Mouse (Mus musculus): ENCODE results near the gene Asxl1. TPM values are rescaled to one million over a fixed set of nuclear protein-coding genes. Genes with fewer than 3 reads are reported as not detected.

Asxl1 gene
- polyA plus RNA-seq, 1 experiment from 2014 or later, result 12.2 TPM

- Histone ChIP-seq H3K9ac (no peak overlapping the region), H3K9me3 (replicated peaks) (no peaks in the 10 kb centered on the region), H3K36me3 (peaks cover 76% of the 10 kb centered on the region), H3K4me2 (no peak overlapping the region), H3K27me3 (no peaks in the 10 kb centered on the region), H3K4me3 (replicated peaks) (no peak overlapping the region), H3K4me1 (peaks cover 37% of the 10 kb centered on the region), H3K27ac (no peak overlapping the region)
- no peak for ATAC-seq (replicated peaks; ENCODE audit: low FRiP score)
Measured at GRCm38 (mm10) chr2:153421233-153421632, 75.6 kb downstream of the Asxl1 start.

GRCm38 (mm10) chr2:153422051-153422450 lies 76.4 kb downstream of the Asxl1 start:
- no peak overlapping the region for H3K9ac ChIP-seq
- H3K4me2 ChIP-seq, result no peak overlapping the region
- no peaks in the 10 kb centered on the region for H3K27me3 ChIP-seq
- H3K9me3 ChIP-seq (replicated peaks), result no peaks in the 10 kb centered on the region
- H3K4me3 ChIP-seq (replicated peaks), result no peak overlapping the region
- 44% methylated on average over 5 of the region's 5 CpGs for WGBS
- peaks cover 68% of the 10 kb centered on the region for H3K36me3 ChIP-seq
- peaks cover 42% of the 10 kb centered on the region for H3K4me1 ChIP-seq
- peak; percentile 73 for ATAC-seq (replicated peaks; ENCODE audit: low FRiP score)
- no peak overlapping the region for H3K27ac ChIP-seq

GRCm38 (mm10) chr2:153423113-153423512 lies 77.5 kb downstream of the Asxl1 start:
- H3K36me3 ChIP-seq, result peaks cover 65% of the 10 kb centered on the region
- WGBS, result 89% methylated on average over 3 of the region's 3 CpGs

GRCm38 (mm10) chr2:153424557-153424956 lies 78.9 kb downstream of the Asxl1 start:
- Histone ChIP-seq H3K27me3 (no peaks in the 10 kb centered on the region), H3K27ac (peak overlapping the region; percentile 73; the same call in 1 of the 2 replicates), H3K9me3 (replicated peaks) (no peaks in the 10 kb centered on the region), H3K4me2 (no peak overlapping the region), H3K4me3 (replicated peaks) (no peak overlapping the region), H3K9ac (no peak overlapping the region), H3K4me1 (peaks cover 54% of the 10 kb centered on the region), H3K36me3 (peaks cover 64% of the 10 kb centered on the region)
- WGBS, result 70% methylated on average over 8 of the region's 8 CpGs
- ATAC-seq (replicated peaks; ENCODE audit: low FRiP score), result no peak

More at GRCm38 (mm10) chr2:153423113-153423512, 77.5 kb downstream of the Asxl1 start:
- Histone ChIP-seq H3K9me3 (replicated peaks) (no peaks in the 10 kb centered on the region), H3K4me1 (peaks cover 43% of the 10 kb centered on the region), H3K27me3 (no peaks in the 10 kb centered on the region), H3K4me2 (no peak overlapping the region), H3K9ac (no peak overlapping the region), H3K27ac (0 out of 2 replicates have a peak overlapping the region, but pooled peaks have one; percentile 11), H3K4me3 (replicated peaks) (no peak overlapping the region)
- no peak for ATAC-seq (replicated peaks; ENCODE audit: low FRiP score)

GRCm38 (mm10) chr2:153425124-153425844 lies 79.7 kb downstream of the Asxl1 start:
- no peak for ATAC-seq (replicated peaks; ENCODE audit: low FRiP score)
- 68% methylated on average over 4 of the region's 4 CpGs for WGBS

GRCm38 (mm10) chr2:153425998-153426670 lies 80.5 kb downstream of the Asxl1 start:
- Histone ChIP-seq H3K27ac (peak overlapping the region; percentile 73), H3K27me3 (no peaks in the 10 kb centered on the region), H3K9me3 (replicated peaks) (no peaks in the 10 kb centered on the region), H3K36me3 (peaks cover 66% of the 10 kb centered on the region), H3K4me1 (peaks cover 57% of the 10 kb centered on the region), H3K4me2 (no peak overlapping the region), H3K9ac (no peak overlapping the region), H3K4me3 (replicated peaks) (no peak overlapping the region)
- ATAC-seq (replicated peaks; ENCODE audit: low FRiP score), result no peak
- 68% methylated on average over 9 of the region's 9 CpGs for WGBS

More at GRCm38 (mm10) chr2:153425124-153425844, 79.7 kb downstream of the Asxl1 start:
- Histone ChIP-seq H3K4me2 (no peak overlapping the region), H3K9ac (no peak overlapping the region), H3K27me3 (no peaks in the 10 kb centered on the region), H3K36me3 (peaks cover 63% of the 10 kb centered on the region), H3K27ac (peak overlapping the region; percentile 73), H3K4me3 (replicated peaks) (no peak overlapping the region), H3K9me3 (replicated peaks) (no peaks in the 10 kb centered on the region), H3K4me1 (peaks cover 54% of the 10 kb centered on the region)

- Histone ChIP-seq H3K4me3 (replicated peaks) (no peak overlapping the region), H3K4me1 (peaks cover 63% of the 10 kb centered on the region), H3K9ac (no peak overlapping the region), H3K9me3 (replicated peaks) (no peaks in the 10 kb centered on the region), H3K27ac (peak overlapping the region; percentile 39; the same call in 1 of the 2 replicates), H3K4me2 (no peak overlapping the region), H3K36me3 (peaks cover 73% of the 10 kb centered on the region), H3K27me3 (no peaks in the 10 kb centered on the region)
- 10% methylated on average over 2 of the region's 2 CpGs for WGBS
- ATAC-seq (replicated peaks; ENCODE audit: low FRiP score), result no peak
Measured at GRCm38 (mm10) chr2:153426931-153427330, 81.3 kb downstream of the Asxl1 start.

GRCm38 (mm10) chr2:153428485-153428884 lies 82.9 kb downstream of the Asxl1 start:
- H3K4me2 ChIP-seq, result no peak overlapping the region
- peaks cover 63% of the 10 kb centered on the region for H3K4me1 ChIP-seq
- no peak for ATAC-seq (replicated peaks; ENCODE audit: low FRiP score)
- H3K36me3 ChIP-seq, result peaks cover 66% of the 10 kb centered on the region
- H3K27me3 ChIP-seq, result no peaks in the 10 kb centered on the region
- H3K27ac ChIP-seq, result no peak overlapping the region
- no peak overlapping the region for H3K4me3 ChIP-seq (replicated peaks)
- H3K9me3 ChIP-seq (replicated peaks), result no peaks in the 10 kb centered on the region
- no peak overlapping the region for H3K9ac ChIP-seq
- 57% methylated on average over 2 of the region's 2 CpGs for WGBS

GRCm38 (mm10) chr2:153430571-153430970 lies 84.9 kb downstream of the Asxl1 start:
- peak overlapping the region; percentile 80; the same call in 1 of the 2 replicates for H3K27ac ChIP-seq
- H3K4me1 ChIP-seq, result peaks cover 70% of the 10 kb centered on the region
- WGBS, result 90% methylated on average over 1 of the region's 1 CpGs
- no peak overlapping the region for H3K4me2 ChIP-seq
- peaks cover 50% of the 10 kb centered on the region for H3K36me3 ChIP-seq
- no peaks in the 10 kb centered on the region for H3K27me3 ChIP-seq
- H3K4me3 ChIP-seq (replicated peaks), result no peak overlapping the region
- no peaks in the 10 kb centered on the region for H3K9me3 ChIP-seq (replicated peaks)
- ATAC-seq (replicated peaks; ENCODE audit: low FRiP score), result no peak
- H3K9ac ChIP-seq, result no peak overlapping the region

- peak; percentile 43 for ATAC-seq (replicated peaks; ENCODE audit: low FRiP score)
Measured at GRCm38 (mm10) chr2:153432492-153432891, 86.9 kb downstream of the Asxl1 start.

GRCm38 (mm10) chr2:153433859-153434258 lies 88.2 kb downstream of the Asxl1 start:
- peaks cover 33% of the 10 kb centered on the region for H3K36me3 ChIP-seq
- 39% methylated on average over 3 of the region's 3 CpGs for WGBS
- H3K27me3 ChIP-seq, result no peaks in the 10 kb centered on the region
- H3K4me1 ChIP-seq, result peaks cover 84% of the 10 kb centered on the region
- H3K4me3 ChIP-seq (replicated peaks), result no peak overlapping the region
- H3K9ac ChIP-seq, result no peak overlapping the region
- H3K27ac ChIP-seq, result peak overlapping the region; percentile 80
- H3K4me2 ChIP-seq, result no peak overlapping the region
- no peak for ATAC-seq (replicated peaks; ENCODE audit: low FRiP score)
- no peaks in the 10 kb centered on the region for H3K9me3 ChIP-seq (replicated peaks)

More at GRCm38 (mm10) chr2:153432492-153432891, 86.9 kb downstream of the Asxl1 start:
- Histone ChIP-seq H3K27ac (peak overlapping the region; percentile 80), H3K4me3 (replicated peaks) (no peak overlapping the region), H3K9ac (no peak overlapping the region), H3K36me3 (peaks cover 46% of the 10 kb centered on the region), H3K27me3 (no peaks in the 10 kb centered on the region), H3K4me1 (peaks cover 78% of the 10 kb centered on the region), H3K4me2 (peak overlapping the region; percentile 5; the same call in 1 of the 2 replicates), H3K9me3 (replicated peaks) (no peaks in the 10 kb centered on the region)
- WGBS, result 12% methylated on average over 7 of the region's 7 CpGs

Data from kidney, embryonic 15.5 days (tissue).